Mouse (Mus musculus): ENCODE measurements around the gene Adra1b.
A peak's percentile ranks its signal among the peaks of the same experiment; 100 is the strongest.

Adra1b gene

GRCm38 (mm10) chr11:43820552-43821460, 80.2 kb downstream of the Adra1b start:
- DNase-seq (ENCODE audit: low read depth, low spot score): no peak

DNA sequence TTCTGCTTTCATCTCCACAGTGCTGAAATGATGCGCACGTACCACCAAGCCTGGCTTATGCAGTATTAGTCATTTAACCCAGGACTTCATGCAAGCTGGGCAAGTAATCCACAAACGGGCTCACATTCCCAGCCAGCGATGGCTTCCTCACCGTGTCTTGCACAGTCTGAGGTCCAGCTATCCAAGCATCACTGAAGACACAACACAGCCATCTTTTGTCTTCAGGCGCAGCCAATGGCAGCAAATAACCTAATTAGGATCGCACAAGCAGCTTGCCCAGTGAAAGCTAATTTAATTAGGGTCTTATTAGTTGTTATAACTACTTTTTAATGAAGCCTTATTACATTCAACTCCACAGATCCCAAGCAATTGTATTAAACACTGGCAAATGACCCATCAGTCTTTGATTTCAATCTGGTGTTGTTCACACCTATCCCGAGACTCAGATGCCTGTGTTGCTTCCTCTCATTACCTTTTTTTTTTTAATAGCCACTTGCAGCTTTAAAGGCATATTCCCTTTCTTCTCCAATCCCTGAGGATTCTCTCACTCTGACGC, 83.6 kb downstream of the Adra1b start:
- no peak for DNase-seq (ENCODE audit: low read depth, low spot score)

- DNase-seq (ENCODE audit: low read depth, low spot score): no peak
Observed at GRCm38 (mm10) chr11:43812535-43812934, 88.5 kb downstream of the Adra1b start.

DNA sequence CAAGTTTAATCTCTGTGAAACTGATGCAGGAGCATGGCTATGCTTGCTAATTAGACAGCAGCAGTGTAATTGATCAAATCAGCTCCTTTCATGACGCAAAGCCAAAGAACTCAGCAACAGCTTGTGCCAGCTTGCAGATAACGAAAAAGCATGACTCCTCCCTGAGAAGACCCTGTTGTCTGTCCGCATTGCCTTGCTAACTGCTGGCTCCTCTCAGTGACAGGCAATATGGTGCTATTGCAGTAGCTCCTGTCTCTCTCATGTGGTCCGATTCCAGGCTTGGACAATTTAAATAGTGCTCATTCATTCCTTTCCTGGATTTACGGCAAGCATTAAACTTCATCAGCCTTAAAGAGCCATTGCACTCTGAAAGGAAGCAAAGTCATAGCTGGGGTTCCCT, 93.3 kb downstream of the Adra1b start:
- DNase-seq (ENCODE audit: low read depth, low spot score): no peak

- DNase-seq (ENCODE audit: low read depth, low spot score): no peak
Observed at GRCm38 (mm10) chr11:43795992-43796391, 105.0 kb downstream of the Adra1b start.

- DNase-seq (ENCODE audit: low read depth, low spot score): no peak
Observed at GRCm38 (mm10) chr11:43790446-43790845, 110.6 kb downstream of the Adra1b start.

DNA sequence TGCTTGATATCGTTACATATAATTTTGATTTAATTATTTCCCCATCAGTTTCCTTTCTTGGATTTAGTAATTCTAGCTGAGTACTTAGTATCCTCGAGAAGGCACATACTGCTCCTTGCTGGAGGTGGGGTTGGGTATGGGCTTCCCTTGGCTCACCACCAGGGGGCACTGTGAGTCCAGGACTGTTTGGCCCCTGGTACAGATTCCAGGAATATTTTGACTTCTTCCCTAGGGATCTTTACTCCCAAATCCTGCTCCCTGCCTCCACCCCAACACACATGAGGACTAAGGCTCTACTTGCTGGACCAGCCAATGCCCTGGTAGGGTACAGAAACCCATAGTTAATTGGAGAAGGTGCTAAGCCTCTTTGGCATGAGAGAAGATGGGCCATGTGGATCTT, 117.2 kb downstream of the Adra1b start:
- no peak for DNase-seq (ENCODE audit: low read depth, low spot score)

- DNase-seq (ENCODE audit: low read depth, low spot score): no peak
Observed at GRCm38 (mm10) chr11:43783106-43783505, 117.9 kb downstream of the Adra1b start.

- DNase-seq (ENCODE audit: low read depth, low spot score): no peak
Observed at GRCm38 (mm10) chr11:43779551-43779950, 121.5 kb downstream of the Adra1b start.

GRCm38 (mm10) chr11:43776324-43776694, 124.7 kb downstream of the Adra1b start:
- DNase-seq (ENCODE audit: low read depth, low spot score): no peak

GRCm38 (mm10) chr11:43775469-43776323, 125.3 kb downstream of the Adra1b start:
- DNase-seq (ENCODE audit: low read depth, low spot score): no peak

GRCm38 (mm10) chr11:43773725-43774124, 127.3 kb downstream of the Adra1b start:
- DNase-seq (ENCODE audit: low read depth, low spot score): no peak

DNA sequence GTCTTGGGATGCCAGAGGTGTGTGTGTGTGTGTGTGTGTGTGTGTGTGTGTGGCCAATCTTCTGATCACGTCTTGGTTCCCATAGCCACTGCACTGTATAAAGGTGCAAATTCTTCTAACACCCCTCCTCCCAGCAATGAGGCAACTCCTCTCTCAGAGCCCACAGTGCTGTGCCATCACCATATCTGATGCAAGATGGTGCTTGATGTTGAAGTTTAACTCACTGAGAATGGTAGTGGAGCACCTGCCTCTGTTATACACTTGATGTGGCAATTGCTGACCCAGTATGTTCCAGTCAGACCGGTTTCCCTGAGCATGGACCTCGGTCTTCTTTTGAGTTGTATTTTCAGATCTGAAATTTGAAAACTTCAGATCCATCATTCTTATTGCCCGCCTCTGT, 130.9 kb downstream of the Adra1b start:
- no peak for DNase-seq (ENCODE audit: low read depth, low spot score)

GRCm38 (mm10) chr11:43767749-43768148, 133.3 kb downstream of the Adra1b start:
- DNase-seq (ENCODE audit: low read depth, low spot score): no peak

DNA sequence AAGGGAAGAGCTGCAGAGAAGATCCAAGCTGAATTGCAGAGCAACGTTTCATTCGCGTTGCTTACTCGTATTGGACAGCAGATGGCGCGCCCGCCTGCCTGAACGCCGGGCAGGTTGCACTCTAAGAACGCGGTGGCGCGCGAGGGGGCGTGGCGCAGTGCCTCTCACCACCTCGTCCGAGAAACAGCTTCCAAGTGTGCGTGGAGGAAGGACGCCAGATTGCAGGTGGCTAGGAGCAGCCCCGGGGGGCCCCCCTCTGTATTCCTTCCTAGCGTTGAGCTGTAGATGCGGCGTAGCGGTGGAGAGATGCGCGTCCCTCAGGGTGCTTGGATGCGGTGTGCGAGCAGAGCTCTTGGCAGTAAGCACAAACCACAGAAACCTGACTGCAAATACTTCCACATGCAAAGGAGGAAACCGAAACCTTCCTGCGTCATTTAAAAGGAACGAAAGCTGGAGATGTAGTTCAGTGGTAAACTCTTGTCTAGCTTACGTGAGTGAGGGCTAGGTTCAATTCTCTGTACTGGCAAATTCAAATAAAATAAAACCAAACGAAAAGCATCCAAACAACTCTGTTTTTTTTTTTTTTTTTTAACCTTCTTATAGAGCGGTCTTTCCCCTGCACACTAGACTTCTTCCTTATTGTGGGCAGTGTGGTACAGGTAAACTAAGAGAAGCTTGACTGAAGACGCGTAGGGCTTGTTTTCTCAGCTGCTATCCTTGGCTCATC, 133.9 kb downstream of the Adra1b start:
- peak; percentile 81 for DNase-seq (ENCODE audit: low read depth, low spot score)

DNA sequence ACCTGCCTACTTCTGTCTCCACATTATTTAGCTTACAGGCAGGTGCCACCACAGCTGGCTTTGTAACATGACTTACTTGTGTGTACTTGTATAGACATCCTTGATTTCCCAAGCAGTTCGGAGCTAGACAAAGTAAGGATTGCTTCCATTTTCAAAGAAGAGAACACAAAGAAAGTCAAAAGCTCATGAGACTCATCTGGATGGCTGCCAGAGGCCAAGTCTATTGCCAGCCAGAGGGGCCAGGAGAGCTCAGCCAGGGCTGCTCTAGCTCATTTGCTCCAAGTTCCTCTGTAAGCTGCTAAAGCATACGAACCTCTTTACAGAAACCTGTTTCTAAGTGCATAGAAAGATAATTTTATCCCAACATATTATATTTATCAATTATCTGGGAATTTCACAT, 142.6 kb downstream of the Adra1b start:
- DNase-seq (ENCODE audit: low read depth, low spot score): no peak

DNA sequence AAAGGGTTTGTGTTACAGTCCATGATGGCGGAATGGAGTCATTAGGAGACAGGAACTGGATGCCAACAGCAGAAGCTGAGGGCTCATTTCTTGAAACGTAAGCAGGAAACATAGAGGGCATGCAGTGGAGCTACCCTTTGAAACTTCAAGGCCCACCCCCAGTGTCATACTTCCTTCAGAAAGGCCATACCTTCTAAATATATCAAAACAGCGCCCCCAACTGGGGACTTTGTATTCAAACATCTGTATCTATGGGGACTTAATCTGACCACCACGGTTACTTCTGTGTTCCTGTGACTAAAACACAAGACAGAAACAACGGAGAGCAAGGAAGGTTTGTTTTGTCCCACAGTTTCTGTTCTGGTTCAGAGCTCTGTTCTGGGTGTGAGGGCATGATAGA, 145.6 kb downstream of the Adra1b start:
- no peak for DNase-seq (ENCODE audit: low read depth, low spot score)

DNA sequence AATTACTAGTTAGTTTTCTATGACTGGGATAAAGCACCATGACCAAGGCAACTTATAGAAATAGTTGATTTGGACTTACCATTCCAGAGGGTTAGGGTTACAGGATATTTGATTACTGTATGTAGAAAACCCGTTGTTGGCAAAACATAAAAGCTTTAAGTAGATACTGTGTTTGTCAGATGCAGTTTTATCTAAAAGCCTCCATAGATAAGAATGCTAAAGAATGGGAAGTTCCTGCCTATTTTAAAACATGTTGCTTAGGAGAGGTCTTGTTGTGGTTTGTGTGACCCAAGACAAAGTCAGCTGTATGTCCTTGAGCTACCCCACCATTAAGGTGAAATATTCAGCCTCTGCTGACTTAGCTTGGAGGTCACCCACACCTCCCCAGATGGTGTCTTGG, 146.4 kb downstream of the Adra1b start:
- DNase-seq (ENCODE audit: low read depth, low spot score): no peak

- DNase-seq (ENCODE audit: low read depth, low spot score): no peak
Observed at GRCm38 (mm10) chr11:43751542-43751941, 149.5 kb downstream of the Adra1b start.

GRCm38 (mm10) chr11:43747233-43748226, 153.5 kb downstream of the Adra1b start, which contains the start of gene Ttc1:
Ttc1 (minus strand) TSS chr11:43748008.
- DNase-seq (ENCODE audit: low read depth, low spot score): peak; percentile 95

Data from WW6 (cell line).